Mouse (Mus musculus) limb, embryonic 14.5 days (tissue): ENCODE data around the gene Jtb. TPM values are rescaled to one million over a fixed set of nuclear protein-coding genes. Genes with fewer than 3 reads are reported as not detected.

Experiments
- ATAC-seq: fragments of 200-750 bp; cut with Nextera tagmentation; 2 replicates; pipeline ENCODE4 v1.8.0; 2017; ENCODE audit warnings: low read depth, moderate number of reproducible peaks, moderate TSS enrichment; ENCODE audit not compliant: low FRiP score
- DNase-seq: peaks from one replicate; pipeline ENCODE4 v3.0.0-alpha.2; 2015; ENCODE audit warnings: low spot score
- H3K27ac ChIP-seq: fragments of 300-500 bp; sonication (generic); replicated peaks from 2 replicates; pipeline ENCODE4 v1.5.1; 2014; ENCODE audit warnings: low read depth, mild to moderate bottlenecking, low read length, moderate library complexity, mixed read lengths
- H3K27me3 ChIP-seq: fragments of 300-500 bp; sonication (generic); 2 replicates; pipeline ENCODE4 v1.6.1; 2014; ENCODE audit warnings: low read length, mixed read lengths; ENCODE audit not compliant: control insufficient read depth, insufficient read depth
- H3K36me3 ChIP-seq: fragments of 300-500 bp; sonication (generic); 2 replicates; pipeline ENCODE4 v1.6.1; 2014; ENCODE audit warnings: mild to moderate bottlenecking, low read length, moderate library complexity, mixed read lengths; ENCODE audit not compliant: control insufficient read depth, insufficient read depth
- H3K4me1 ChIP-seq: fragments of 300-500 bp; sonication (generic); 2 replicates; pipeline ENCODE4 v1.6.1; 2014; ENCODE audit warnings: antibody characterized with exemption, low read length, mixed read lengths; ENCODE audit not compliant: control insufficient read depth, insufficient read depth
- H3K4me2 ChIP-seq: fragments of 300-500 bp; sonication (generic); replicated peaks from 2 replicates; pipeline ENCODE4 v1.6.1; 2014; ENCODE audit warnings: low read depth, mild to moderate bottlenecking, low read length, moderate library complexity; ENCODE audit not compliant: severe bottlenecking
- H3K4me3 ChIP-seq: fragments of 300-500 bp; sonication (generic); replicated peaks from 2 replicates; pipeline ENCODE4 v1.5.1; 2014; ENCODE audit warnings: low read length
- H3K9ac ChIP-seq: fragments of 300-500 bp; sonication (generic); 2 replicates; pipeline ENCODE4 v1.6.1; 2014; ENCODE audit warnings: mild to moderate bottlenecking, low read depth, low read length, moderate library complexity; ENCODE audit not compliant: severe bottlenecking
- H3K9me3 ChIP-seq: fragments of 300-500 bp; sonication (generic); 2 replicates; pipeline ENCODE4 v1.6.1; 2016; ENCODE audit warnings: low read length; ENCODE audit not compliant: control insufficient read depth
- POLR2A ChIP-seq: fragments of 200-500 bp; IDR thresholded peaks from 2 replicates; pipeline ENCODE4 v1.8.0; 2012; ENCODE audit warnings: inconsistent platforms, mild to moderate bottlenecking, moderate library complexity, borderline replicate concordance; ENCODE audit not compliant: insufficient read depth, insufficient read length; ENCODE audit errors: extremely low read depth
- WGBS: fragments of 180-500 bp; shearing (Covaris S2); extraction: QIAGEN DNeasy Blood & Tissue Kit; methylation state at CpG from one replicate; pipeline ENCODE4 v1.1.7; 2014; 5-methylcytosine and 5-hydroxymethylcytosine counted together
- polyA plus RNA-seq, 2 experiments: library from polyadenylated mRNA; depleted of rRNA in 1 of 2; stranded (reverse) in 1 of 2; unstranded in 1 of 2; fragments of >200 nt; fragmentation: Nextera tagmentation in 1 of 2; extraction: Ambion mirVana in 1 of 2; gene quantifications; 2 replicates each; pipeline versions ENCODE4 v1.2.1 to v1.2.3; 2012 to 2014

Gene Jtb
- polyA plus RNA-seq, 2 experiments: 74.2 to 130 TPM

DNA sequence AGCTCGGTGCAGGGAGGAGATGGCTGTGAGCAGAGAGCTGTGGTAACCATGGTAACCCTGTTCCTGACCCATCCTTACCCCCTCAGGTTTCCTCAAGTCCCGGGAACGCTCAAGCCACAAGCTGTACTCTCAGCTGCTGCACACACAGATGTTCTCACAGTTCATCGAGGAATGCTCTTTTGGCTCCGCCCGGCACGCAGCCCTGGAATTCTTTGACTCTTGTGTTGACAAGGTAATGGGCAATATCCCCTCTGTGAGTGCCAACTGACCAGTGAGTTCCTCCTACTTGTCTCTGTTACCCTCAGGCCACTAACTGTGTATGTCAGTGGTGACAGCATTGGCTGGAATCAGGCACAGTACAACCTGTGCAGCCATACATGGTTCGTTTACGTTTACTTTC is 40.8 kb downstream of the Jtb start:
- H3K36me3 ChIP-seq: peaks cover 73% of the 10 kb centered on the region
- 74% methylated on average over 9 of the region's 9 CpGs for WGBS
- DNase-seq (no peak), ATAC-seq (no peak)
- no peak for TF ChIP-seq POLR2A
- no peak overlapping the region for H3K9ac ChIP-seq
- H3K27me3 ChIP-seq: no peaks in the 10 kb centered on the region
- no peak overlapping the region for H3K4me2 ChIP-seq
- no peaks in the 10 kb centered on the region for H3K9me3 ChIP-seq
- no peak overlapping the region for H3K4me3 ChIP-seq
- no peaks in the 10 kb centered on the region for H3K4me1 ChIP-seq
- no peak overlapping the region for H3K27ac ChIP-seq

DNA sequence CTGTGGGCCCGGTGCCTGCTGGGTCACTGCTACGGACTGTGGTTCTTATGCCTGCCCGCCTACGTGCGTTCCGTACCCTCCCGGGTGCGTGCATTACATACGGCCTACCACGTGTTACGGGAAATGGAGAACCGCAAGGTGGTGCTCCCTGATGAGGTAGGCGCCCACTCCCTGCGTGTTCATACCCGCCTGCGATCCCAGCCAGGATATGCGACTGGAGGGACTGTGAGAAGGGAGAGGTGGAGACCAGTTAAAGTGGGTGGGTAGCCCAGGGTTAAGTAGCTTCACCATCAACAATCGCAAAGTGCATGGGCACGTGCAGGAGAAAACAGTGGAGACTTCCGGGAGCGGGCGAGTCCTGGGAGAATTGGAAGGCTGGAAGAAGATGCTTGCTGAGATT is 42.5 kb downstream of the Jtb start:
- Histone ChIP-seq H3K9me3 (no peaks in the 10 kb centered on the region), H3K36me3 (peaks cover 76% of the 10 kb centered on the region), H3K4me1 (no peaks in the 10 kb centered on the region), H3K9ac (no peak overlapping the region), H3K27ac (no peak overlapping the region), H3K27me3 (no peaks in the 10 kb centered on the region), H3K4me2 (no peak overlapping the region), H3K4me3 (no peak overlapping the region)
- ATAC-seq (no peak), DNase-seq (no peak)
- 93% methylated on average over 22 of the region's 22 CpGs for WGBS
- no peak for TF ChIP-seq POLR2A

GRCm38 (mm10) chr3:90275286-90275685 is 43.9 kb downstream of the Jtb start:
- WGBS: 93% methylated on average over 11 of the region's 11 CpGs
- peaks cover 81% of the 10 kb centered on the region for H3K36me3 ChIP-seq
- H3K27me3 ChIP-seq: no peaks in the 10 kb centered on the region
- TF ChIP-seq POLR2A: no peak
- no peak for ATAC-seq
- no peak for DNase-seq
- H3K9me3 ChIP-seq: no peaks in the 10 kb centered on the region
- no peak overlapping the region for H3K9ac ChIP-seq
- no peaks in the 10 kb centered on the region for H3K4me1 ChIP-seq
- no peak overlapping the region for H3K27ac ChIP-seq
- H3K4me2 ChIP-seq: no peak overlapping the region
- H3K4me3 ChIP-seq: no peak overlapping the region

GRCm38 (mm10) chr3:90276858-90277257 is 45.5 kb downstream of the Jtb start:
- Histone ChIP-seq H3K4me1 (no peaks in the 10 kb centered on the region), H3K4me3 (no peak overlapping the region), H3K9me3 (no peaks in the 10 kb centered on the region), H3K4me2 (no peak overlapping the region), H3K27me3 (no peaks in the 10 kb centered on the region), H3K27ac (no peak overlapping the region), H3K9ac (no peak overlapping the region), H3K36me3 (peaks cover 73% of the 10 kb centered on the region)
- ATAC-seq (no peak), DNase-seq (no peak)
- no peak for TF ChIP-seq POLR2A
- 41% methylated on average over 16 of the region's 16 CpGs for WGBS

DNA sequence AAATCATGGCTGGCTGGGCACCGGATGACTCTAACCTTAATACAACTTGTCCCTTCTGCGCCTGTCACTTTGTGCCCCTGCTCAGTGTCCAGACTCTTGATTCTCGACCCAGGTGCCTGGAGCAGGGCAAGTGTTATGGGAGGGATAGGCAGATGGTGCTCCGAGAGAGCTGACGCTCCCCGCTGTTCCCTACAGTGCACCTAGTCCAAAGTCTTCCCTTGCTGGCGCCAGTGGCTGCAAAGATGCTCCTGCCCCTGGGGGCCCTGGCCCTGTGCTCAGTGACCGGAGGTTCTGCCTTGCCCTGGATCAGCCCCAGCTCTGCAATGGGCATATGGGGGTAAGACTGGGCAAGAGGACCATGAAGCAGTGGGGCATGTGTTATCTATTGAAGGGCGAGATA is 46.4 kb downstream of the Jtb start:
- no peak overlapping the region for H3K4me2 ChIP-seq
- DNase-seq (no peak), ATAC-seq (no peak)
- no peak overlapping the region for H3K9ac ChIP-seq
- H3K9me3 ChIP-seq: no peaks in the 10 kb centered on the region
- 93% methylated on average over 9 of the region's 9 CpGs for WGBS
- H3K4me1 ChIP-seq: no peaks in the 10 kb centered on the region
- H3K4me3 ChIP-seq: no peak overlapping the region
- no peak for TF ChIP-seq POLR2A
- no peak overlapping the region for H3K27ac ChIP-seq
- peaks cover 63% of the 10 kb centered on the region for H3K36me3 ChIP-seq
- H3K27me3 ChIP-seq: no peaks in the 10 kb centered on the region

- H3K27ac ChIP-seq: no peak overlapping the region
- no peak for TF ChIP-seq POLR2A
- 96% methylated on average over 10 of the region's 10 CpGs for WGBS
- H3K4me2 ChIP-seq: no peak overlapping the region
- H3K4me1 ChIP-seq: no peaks in the 10 kb centered on the region
- peaks cover 60% of the 10 kb centered on the region for H3K36me3 ChIP-seq
- ATAC-seq (no peak), DNase-seq (no peak)
- no peak overlapping the region for H3K9ac ChIP-seq
- H3K4me3 ChIP-seq: no peak overlapping the region
- no peaks in the 10 kb centered on the region for H3K27me3 ChIP-seq
- H3K9me3 ChIP-seq: no peaks in the 10 kb centered on the region
Observed at GRCm38 (mm10) chr3:90278211-90278610, 46.8 kb downstream of the Jtb start.
